Mouse (Mus musculus): ENCODE results near the gene Foxi2.

GRCm38 (mm10) chr7:135403416-135403815 lies 6.7 kb upstream of the Foxi2 start:
- TF ChIP-seq E2F4 (IDR thresholded peaks at IDR 0.05; ENCODE audit: insufficient read depth) = no peak
- TF ChIP-seq MAX (IDR thresholded peaks at IDR 0.05; ENCODE audit: low read depth) = no peak
- no peak for TF ChIP-seq USF1 (IDR thresholded peaks at IDR 0.05; ENCODE audit: low read depth)
- no peak for TF ChIP-seq POLR2AphosphoS2 (IDR thresholded peaks at IDR 0.05; ENCODE audit: insufficient read length, low read depth)
- no peak for TF ChIP-seq TCF12 (IDR thresholded peaks at IDR 0.05; ENCODE audit: insufficient read depth, poor library complexity, severe bottlenecking)
- TF ChIP-seq SRF (IDR thresholded peaks at IDR 0.05; ENCODE audit: control insufficient read depth, insufficient read length, low read depth) = no peak
- no peak for TF ChIP-seq POLR2A (IDR thresholded peaks at IDR 0.05; ENCODE audit: insufficient read length, low read depth)
